Mouse (Mus musculus) kidney, embryonic 14.5 days (tissue): ENCODE results near the gene Ankrd13d. TPM values are rescaled to one million over a fixed set of nuclear protein-coding genes. Genes with fewer than 3 reads are reported as not detected.
A peak's percentile ranks its signal among the peaks of the same experiment; 100 is the strongest.

ENCODE experiments used
- ATAC-seq: fragments of 200-750 bp; cut with Nextera tagmentation; 2 replicates; pipeline ENCODE4 v1.8.0; 2017; ENCODE audit warnings: moderate number of reproducible peaks, mild to moderate bottlenecking, moderate TSS enrichment, moderate library complexity; ENCODE audit not compliant: low FRiP score, low TSS enrichment
- H3K27ac ChIP-seq: fragments of 300-500 bp; sonication (generic); 2 replicates; pipeline ENCODE4 v1.5.1; 2014; ENCODE audit warnings: low read depth, mild to moderate bottlenecking, low read length, moderate library complexity, mixed read lengths
- H3K27me3 ChIP-seq: fragments of 300-500 bp; sonication (generic); 2 replicates; pipeline ENCODE4 v1.6.1; 2014; ENCODE audit warnings: mild to moderate bottlenecking, low read length; ENCODE audit not compliant: control insufficient read depth, insufficient read depth
- H3K36me3 ChIP-seq: fragments of 300-500 bp; sonication (generic); 2 replicates; pipeline ENCODE4 v1.6.1; 2014; ENCODE audit warnings: low read length, mixed read lengths; ENCODE audit not compliant: control insufficient read depth, insufficient read depth
- H3K4me1 ChIP-seq: fragments of 300-500 bp; sonication (generic); 2 replicates; pipeline ENCODE4 v1.6.1; 2014; ENCODE audit warnings: low read length, mixed read lengths; ENCODE audit not compliant: control insufficient read depth, insufficient read depth
- H3K4me2 ChIP-seq: fragments of 300-500 bp; sonication (generic); replicated peaks from 2 replicates; pipeline ENCODE4 v1.6.1; 2014; ENCODE audit warnings: low read depth, mild to moderate bottlenecking, low read length
- H3K4me3 ChIP-seq: fragments of 300-500 bp; sonication (generic); 2 replicates; pipeline ENCODE4 v1.5.1; 2014; ENCODE audit warnings: mild to moderate bottlenecking, low read length
- H3K9ac ChIP-seq: fragments of 300-500 bp; sonication (generic); 2 replicates; pipeline ENCODE4 v1.6.1; 2014; ENCODE audit warnings: low read depth, mild to moderate bottlenecking, low read length, moderate library complexity
- H3K9me3 ChIP-seq: fragments of 300-500 bp; sonication (generic); 2 replicates; pipeline ENCODE4 v1.6.1; 2016; ENCODE audit warnings: low read length; ENCODE audit not compliant: control insufficient read depth
- whole genome bisulfite sequencing: fragments of 180-500 bp; shearing (Covaris S2); extraction: QIAGEN DNeasy Blood & Tissue Kit; methylation state at CpG from one replicate; pipeline ENCODE4 v1.1.7; 2014; 5-methylcytosine and 5-hydroxymethylcytosine counted together
- microRNA-seq: library from miRNA; unstranded; fragments of <30 nt; microRNA quantifications from one replicate; pipeline ENCODE4, GENCODE M21; 2016
- polyA plus RNA-seq: library from polyadenylated mRNA; unstranded; fragments of >200 nt; fragmentation: Nextera tagmentation; extraction: Ambion mirVana; gene quantifications from 2 replicates; pipeline ENCODE4 v1.2.1, GENCODE M21; 2014

Ankrd13d gene
- polyA plus RNA-seq, 1 experiment from 2014 or later: 8.3 TPM

- Histone ChIP-seq H3K36me3 (no peaks in the 10 kb centered on the region), H3K9me3 (no peaks in the 10 kb centered on the region), H3K4me3 (no peak overlapping the region), H3K27ac (no peak overlapping the region), H3K4me1 (peaks cover 23% of the 10 kb centered on the region), H3K4me2 (no peak overlapping the region), H3K9ac (no peak overlapping the region), H3K27me3 (no peaks in the 10 kb centered on the region)
- ATAC-seq: peak; percentile 22; the same call in 1 of the 2 replicates
- 24% methylated on average over 8 of the region's 8 CpGs for WGBS
Measured at GRCm38 (mm10) chr19:4227894-4228678, 54.9 kb downstream of the Ankrd13d start.

GRCm38 (mm10) chr19:4227446-4227845 is 55.5 kb downstream of the Ankrd13d start:
- WGBS: 74% methylated on average over 5 of the region's 5 CpGs
- no peak for ATAC-seq
- no peak overlapping the region for H3K4me3 ChIP-seq
- H3K36me3 ChIP-seq: peaks cover 1% of the 10 kb centered on the region; the same call in 1 of the 2 replicates
- H3K27me3 ChIP-seq: no peaks in the 10 kb centered on the region
- H3K4me1 ChIP-seq: peaks cover 24% of the 10 kb centered on the region
- no peak overlapping the region for H3K4me2 ChIP-seq
- no peak overlapping the region for H3K9ac ChIP-seq
- H3K27ac ChIP-seq: no peak overlapping the region
- no peaks in the 10 kb centered on the region for H3K9me3 ChIP-seq

- 92% methylated on average over 7 of the region's 7 CpGs for WGBS
Measured at GRCm38 (mm10) chr19:4226779-4227178, 56.2 kb downstream of the Ankrd13d start.

GRCm38 (mm10) chr19:4222165-4222564 is 60.8 kb downstream of the Ankrd13d start:
- H3K9ac ChIP-seq: no peak overlapping the region
- H3K4me2 ChIP-seq: no peak overlapping the region
- no peaks in the 10 kb centered on the region for H3K9me3 ChIP-seq
- H3K27ac ChIP-seq: peak overlapping the region; percentile 47; the same call in 1 of the 2 replicates
- H3K36me3 ChIP-seq: peaks cover 5% of the 10 kb centered on the region; the same call in 1 of the 2 replicates
- H3K4me1 ChIP-seq: peaks cover 32% of the 10 kb centered on the region
- no peaks in the 10 kb centered on the region for H3K27me3 ChIP-seq
- H3K4me3 ChIP-seq: no peak overlapping the region
- no peak for ATAC-seq
- 59% methylated on average over 11 of the region's 11 CpGs for WGBS

More at GRCm38 (mm10) chr19:4226779-4227178, 56.2 kb downstream of the Ankrd13d start:
- no peak for ATAC-seq
- peaks cover 28% of the 10 kb centered on the region for H3K4me1 ChIP-seq
- no peak overlapping the region for H3K9ac ChIP-seq
- no peak overlapping the region for H3K4me3 ChIP-seq
- H3K27me3 ChIP-seq: no peaks in the 10 kb centered on the region
- H3K9me3 ChIP-seq: no peaks in the 10 kb centered on the region
- peaks cover 5% of the 10 kb centered on the region; the same call in 1 of the 2 replicates for H3K36me3 ChIP-seq
- H3K4me2 ChIP-seq: no peak overlapping the region
- H3K27ac ChIP-seq: no peak overlapping the region

GRCm38 (mm10) chr19:4220957-4221743 is 61.8 kb downstream of the Ankrd13d start:
- Histone ChIP-seq H3K27ac (peak overlapping the region; percentile 61; the same call in 1 of the 2 replicates), H3K4me2 (peak overlapping the region; percentile 24; the same call in 1 of the 2 replicates), H3K36me3 (peaks cover 5% of the 10 kb centered on the region; the same call in 1 of the 2 replicates), H3K27me3 (no peaks in the 10 kb centered on the region), H3K4me3 (no peak overlapping the region), H3K4me1 (peaks cover 42% of the 10 kb centered on the region), H3K9me3 (no peaks in the 10 kb centered on the region), H3K9ac (no peak overlapping the region; the same call in 1 of the 2 replicates)
- WGBS: 20% methylated on average over 14 of the region's 14 CpGs
- ATAC-seq: peak; percentile 9; the same call in 1 of the 2 replicates

- no peak overlapping the region; the same call in 1 of the 2 replicates for H3K4me2 ChIP-seq
- peaks cover 5% of the 10 kb centered on the region; the same call in 1 of the 2 replicates for H3K36me3 ChIP-seq
- 0 out of 2 replicates have a peak overlapping the region, but pooled peaks have one; percentile 61 for H3K27ac ChIP-seq
- H3K4me1 ChIP-seq: peaks cover 48% of the 10 kb centered on the region
- 0 out of 2 replicates have a peak overlapping the region, but pooled peaks have one; percentile 14 for H3K9ac ChIP-seq
- ATAC-seq: no peak; the same call in 1 of the 2 replicates
- no peaks in the 10 kb centered on the region for H3K9me3 ChIP-seq
- no peak overlapping the region for H3K4me3 ChIP-seq
- no peaks in the 10 kb centered on the region for H3K27me3 ChIP-seq
- WGBS: 55% methylated on average over 2 of the region's 4 CpGs
Measured at GRCm38 (mm10) chr19:4220416-4220815, 62.5 kb downstream of the Ankrd13d start.

Small RNA genes lying within 50 kb of the gene (microRNA-seq; reads per million reads assigned to microRNA genes)
- gene Mir6985: not detected

Other genes starting within 250 kb of the Ankrd13d start
- gene Gstp1, start 245.2 kb downstream of the Ankrd13d start, polyA plus RNA-seq: 518 and 527 TPM in 2 replicates
- 1.4 and 5.3 TPM in 2 replicates for gene Gstp2, start 237.1 kb downstream of the Ankrd13d start, polyA plus RNA-seq
- gene Gstp3, start 223.6 kb downstream of the Ankrd13d start, polyA plus RNA-seq: 0.34 TPM in 1 of 2 replicates, not detected in the other
- gene Cabp2, start 201.6 kb downstream of the Ankrd13d start, polyA plus RNA-seq: not detected in 2 replicates
- 116 and 121 TPM in 2 replicates for gene Cdk2ap2, start 186.0 kb downstream of the Ankrd13d start, polyA plus RNA-seq
- gene Pitpnm1, start 183.1 kb downstream of the Ankrd13d start, polyA plus RNA-seq: 14.0 and 15.8 TPM in 2 replicates
- gene Aip, start 157.3 kb downstream of the Ankrd13d start, polyA plus RNA-seq: 92.0 and 97.5 TPM in 2 replicates
- gene Gpr152, start 143.3 kb downstream of the Ankrd13d start, polyA plus RNA-seq: not detected in 2 replicates
- 0.06 and 0.09 TPM in 2 replicates for gene Cabp4, start 139.1 kb downstream of the Ankrd13d start, polyA plus RNA-seq
- 132 and 156 TPM in 2 replicates for gene Coro1b, start 134.5 kb downstream of the Ankrd13d start, polyA plus RNA-seq
- gene Ptprcap, start 129.5 kb downstream of the Ankrd13d start, polyA plus RNA-seq: 0.57 and 0.80 TPM in 2 replicates
- 33.4 and 42.0 TPM in 2 replicates for gene Rps6kb2, start 119.8 kb downstream of the Ankrd13d start, polyA plus RNA-seq
- 1.7 and 1.9 TPM in 2 replicates for gene Carns1, start 107.7 kb downstream of the Ankrd13d start, polyA plus RNA-seq
- 2.7 and 3.2 TPM in 2 replicates for gene Tbc1d10c, start 91.9 kb downstream of the Ankrd13d start, polyA plus RNA-seq
- gene Ppp1ca, start 91.1 kb downstream of the Ankrd13d start, polyA plus RNA-seq: 987 and 1,041 TPM in 2 replicates
- gene Rad9a, start 81.5 kb downstream of the Ankrd13d start, polyA plus RNA-seq: 34.7 and 39.5 TPM in 2 replicates
- 5.7 and 5.9 TPM in 2 replicates for gene Clcf1, start 68.9 kb downstream of the Ankrd13d start, polyA plus RNA-seq
- not detected in 2 replicates for gene AC109138.7, start 68.8 kb downstream of the Ankrd13d start, polyA plus RNA-seq
- gene Pold4, start 51.2 kb downstream of the Ankrd13d start, polyA plus RNA-seq: 26.4 and 28.2 TPM in 2 replicates
- gene Ssh3, start 14.0 kb downstream of the Ankrd13d start, polyA plus RNA-seq: 10.7 and 13.0 TPM in 2 replicates
- 17.7 and 17.8 TPM in 2 replicates for gene Grk2, start 23.1 kb upstream of the Ankrd13d start, polyA plus RNA-seq
- 43.4 and 69.6 TPM in 2 replicates for gene Kdm2a, start 115.1 kb upstream of the Ankrd13d start, polyA plus RNA-seq
- gene Rhod, start 156.3 kb upstream of the Ankrd13d start, polyA plus RNA-seq: 40.7 and 43.4 TPM in 2 replicates
- gene Syt12, start 194.3 kb upstream of the Ankrd13d start, polyA plus RNA-seq: 2.2 and 2.4 TPM in 2 replicates
- not detected in 2 replicates for gene 2010003K11Rik, start 215.4 kb upstream of the Ankrd13d start, polyA plus RNA-seq
- gene Pcx, start 227.3 kb upstream of the Ankrd13d start, polyA plus RNA-seq: 10.0 and 16.7 TPM in 2 replicates